Comparison of ENCODE assay signal across 14 mouse cellular contexts in the genomic region with DNA sequence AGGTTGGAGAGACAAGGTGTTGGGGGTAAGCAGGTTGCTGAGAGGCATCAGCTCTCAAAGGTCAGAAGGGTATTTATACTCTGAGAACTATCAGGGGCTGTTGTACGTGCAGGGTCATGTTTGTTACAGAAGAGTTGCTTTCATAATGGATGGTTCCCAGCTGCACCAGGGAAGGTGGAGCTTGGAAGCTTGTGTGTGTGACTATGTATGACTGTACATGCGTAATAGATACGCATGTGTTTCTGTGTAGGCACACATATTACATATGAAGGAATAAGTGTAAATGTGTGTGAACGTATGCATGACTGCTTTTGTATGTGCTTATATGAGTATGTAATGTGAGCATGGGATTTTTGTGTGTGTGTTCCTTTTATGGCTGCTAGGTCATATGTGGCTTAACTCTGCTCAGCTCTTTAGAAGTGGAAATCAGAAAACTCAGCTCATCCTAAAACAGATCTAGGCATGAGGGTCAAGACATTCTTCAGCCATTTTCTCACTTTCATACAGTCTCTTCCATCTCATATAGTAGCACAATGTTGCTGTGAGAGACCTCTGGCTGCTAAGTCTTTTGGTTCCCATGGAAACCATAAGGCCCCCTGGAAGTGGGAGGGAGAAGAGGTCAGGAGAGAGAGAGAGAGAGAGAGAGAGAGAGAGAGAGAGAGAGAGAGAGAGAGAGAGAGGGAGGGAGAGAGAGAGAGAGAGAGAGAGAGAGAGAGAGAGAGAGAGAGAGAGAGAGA. TPM values are rescaled to one million over a fixed set of nuclear protein-coding genes. Genes with fewer than 3 reads are reported as not detected.
DNase-seq lines count a peak whose midpoint lies in the region; ATAC-seq and TF ChIP-seq lines count a peak whose summit lies in the region.
"Had no signal": no experiment of that assay in that cellular context is flagged by ENCODE, and none has a peak within 500 bp of the region (broad histone marks: within the 10 kb centered on the region; RNA-seq: fewer than 3 reads in every experiment).

No protein-coding gene starts in this region.

- ATAC-seq in kidney, embryonic 16.5 days (ENCODE audit: low FRiP score, low TSS enrichment), result peak; percentile 49; the same call in 1 of the 2 replicates
- peak; percentile 66 for ATAC-seq in hindbrain, embryonic 11.5 days (ENCODE audit: low FRiP score)
- peak; percentile 68 for ATAC-seq in midbrain, embryonic 12.5 days (ENCODE audit: low FRiP score, low read depth)

- H3K4me2 ChIP-seq in kidney, embryonic 16.5 days (replicated peaks; ENCODE audit: low read depth, low read length), result no peak overlapping the region
- no peak overlapping the region for H3K4me2 ChIP-seq in hindbrain, embryonic 11.5 days (replicated peaks; ENCODE audit: low read depth, low read length)
- H3K4me2 ChIP-seq in midbrain, embryonic 12.5 days (replicated peaks), result 0 out of 2 replicates have a peak overlapping the region, but pooled peaks have one; percentile 2
- H3K4me2 ChIP-seq: liver, embryonic 11.5 days had no signal

- H3K9me3 ChIP-seq in kidney, embryonic 16.5 days (ENCODE audit: low read length), result no peaks in the 10 kb centered on the region
- no peaks in the 10 kb centered on the region for H3K9me3 ChIP-seq in hindbrain, embryonic 11.5 days (ENCODE audit: control insufficient read depth, low read length)
- no peaks in the 10 kb centered on the region for H3K9me3 ChIP-seq in midbrain, embryonic 12.5 days

- TF ChIP-seq CTCF in olfactory bulb, adult 2 months (IDR thresholded peaks at IDR 0.05; ENCODE audit: insufficient read depth, low read depth, low read length), result no peak

- no peak overlapping the region for H3K27ac ChIP-seq in kidney, embryonic 16.5 days (ENCODE audit: low read length)
- H3K27ac ChIP-seq in hindbrain, embryonic 11.5 days (ENCODE audit: low read depth, low read length), result no peak overlapping the region
- 0 out of 2 replicates have a peak overlapping the region, but pooled peaks have one; percentile 46 for H3K27ac ChIP-seq in midbrain, embryonic 12.5 days (replicated peaks)
- H3K27ac ChIP-seq in olfactory bulb, adult 2 months (ENCODE audit: insufficient read depth, low read depth, low read length), result peak overlapping the region; percentile 51

- no peak overlapping the region for H3K9ac ChIP-seq in kidney, embryonic 16.5 days (replicated peaks; ENCODE audit: low read length)
- H3K9ac ChIP-seq in hindbrain, embryonic 11.5 days (ENCODE audit: low read depth, low read length), result no peak overlapping the region
- H3K9ac ChIP-seq in midbrain, embryonic 12.5 days (replicated peaks), result no peak overlapping the region

- H3K4me3 ChIP-seq in kidney, embryonic 16.5 days (ENCODE audit: low read length), result no peak overlapping the region
- H3K4me3 ChIP-seq in hindbrain, embryonic 11.5 days (ENCODE audit: low read depth, low read length), result no peak overlapping the region
- H3K4me3 ChIP-seq in midbrain, embryonic 12.5 days, result no peak overlapping the region
- H3K4me3 ChIP-seq in olfactory bulb, adult 2 months (ENCODE audit: insufficient read depth, low read depth, low read length), result no peak overlapping the region

- peaks cover 20% of the 10 kb centered on the region for H3K4me1 ChIP-seq in kidney, embryonic 16.5 days (ENCODE audit: insufficient read depth, low read length)
- H3K4me1 ChIP-seq in hindbrain, embryonic 11.5 days (replicated peaks; ENCODE audit: control insufficient read depth, insufficient read depth, low read length), result no peaks in the 10 kb centered on the region
- H3K4me1 ChIP-seq in midbrain, embryonic 12.5 days, result peaks cover 16% of the 10 kb centered on the region
- peaks cover 6% of the 10 kb centered on the region for H3K4me1 ChIP-seq in olfactory bulb, adult 2 months (ENCODE audit: control insufficient read depth, insufficient read depth, low read length)

- no peaks in the 10 kb centered on the region for H3K27me3 ChIP-seq in kidney, embryonic 16.5 days (ENCODE audit: insufficient read depth, low read length)
- no peaks in the 10 kb centered on the region for H3K27me3 ChIP-seq in hindbrain, embryonic 11.5 days (ENCODE audit: control insufficient read depth, insufficient read depth, low read length)
- H3K27me3 ChIP-seq in midbrain, embryonic 12.5 days, result no peaks in the 10 kb centered on the region

- WGBS in kidney, embryonic 16.5 days, result 60% methylated on average over 4 of the region's 4 CpGs
- WGBS in hindbrain, embryonic 11.5 days, result 67% methylated on average over 4 of the region's 4 CpGs
- WGBS in midbrain, embryonic 12.5 days, result 81% methylated on average over 4 of the region's 4 CpGs
- 61% methylated on average over 4 of the region's 4 CpGs for WGBS in olfactory bulb, adult 2 months

- TF ChIP-seq POLR2A in olfactory bulb, adult 2 months (IDR thresholded peaks at IDR 0.05; ENCODE audit: insufficient read depth, low read depth, low read length), result no peak

- H3K36me3 ChIP-seq in kidney, embryonic 16.5 days (ENCODE audit: insufficient read depth, low read length), result no peaks in the 10 kb centered on the region
- H3K36me3 ChIP-seq in hindbrain, embryonic 11.5 days (ENCODE audit: control insufficient read depth, insufficient read depth, low read length), result no peaks in the 10 kb centered on the region
- no peaks in the 10 kb centered on the region for H3K36me3 ChIP-seq in midbrain, embryonic 12.5 days

- DNase-seq in kidney, adult 11 months, result no peak
- DNase-seq in hindbrain, embryonic 11.5 days (ENCODE audit: low spot score), result no peak
- DNase-seq in T-cell, adult 2 months (ENCODE audit: low spot score), result no peak
- DNase-seq in left cerebral cortex, adult 9 months (ENCODE audit: low spot score in 2 of 2), result no peak
- no peak for DNase-seq in layer of hippocampus, postnatal 25 days (ENCODE audit: extremely low spot score in 1 of 2, low spot score in 1 of 2)
- DNase-seq: adrenal gland, adult 2 months; gastrocnemius, postnatal 36 days; heart, postnatal 4 days; kidney, postnatal 14 days; lung, postnatal 10 days had no signal

RNA-seq across cellular contexts. Expression of gene Aplnr, which starts 25.0 kb away (rescaled TPM):
- 125 and 126 TPM in 2 replicates for polyA plus RNA-seq in kidney, embryonic 16.5 days (2015; fragmentation: Nextera tagmentation; extraction: Ambion mirVana)
- polyA plus RNA-seq in hindbrain, embryonic 11.5 days (2014; fragmentation: Nextera tagmentation; extraction: Ambion mirVana), result 36.6 and 37.3 TPM in 2 replicates
- 32.9 and 33.8 TPM in 2 replicates for polyA plus RNA-seq in midbrain, embryonic 12.5 days (2016; fragmentation: Nextera tagmentation; extraction: Ambion mirVana)
- polyA plus RNA-seq in olfactory bulb, adult 2 months (2012; ENCODE audit: insufficient read depth, insufficient read length, low replicate concordance, missing spikeins), result not detected in 2 replicates
- total RNA-seq in layer of hippocampus, postnatal 25 days (2021), result 1 to 10 TPM; 1.1 to 1.4 TPM

RNA-seq across cellular contexts. Expression of gene Lrrc55, which starts 35.9 kb away (rescaled TPM):
- polyA plus RNA-seq in kidney, embryonic 16.5 days (2015; fragmentation: Nextera tagmentation; extraction: Ambion mirVana), result 0.68 and 0.80 TPM in 2 replicates
- polyA plus RNA-seq in hindbrain, embryonic 11.5 days (2014; fragmentation: Nextera tagmentation; extraction: Ambion mirVana), result 1.1 and 2.3 TPM in 2 replicates
- 2.1 and 2.9 TPM in 2 replicates for polyA plus RNA-seq in midbrain, embryonic 12.5 days (2016; fragmentation: Nextera tagmentation; extraction: Ambion mirVana)
- 119 TPM in 1 of 2 replicates, not detected in the other for polyA plus RNA-seq in olfactory bulb, adult 2 months (2012; ENCODE audit: insufficient read depth, insufficient read length, low replicate concordance, missing spikeins)
- total RNA-seq in layer of hippocampus, postnatal 25 days (2021), result 10 to 100 TPM; 15.0 to 19.1 TPM

Comparison
In these comparisons a context has a peak if more than half of its experiments do, and no peak if none do; other contexts are left out.
1. H3K27ac ChIP-seq: peak in midbrain, embryonic 12.5 days (single experiment) and olfactory bulb, adult 2 months (single experiment); none in kidney, embryonic 16.5 days (single experiment) and hindbrain, embryonic 11.5 days (single experiment).
2. RNA of gene Lrrc55, which starts 35.9 kb away (polyA plus RNA-seq): 119 TPM in olfactory bulb, adult 2 months; 2.1 to 2.9 TPM in midbrain, embryonic 12.5 days, 1.1 to 2.3 TPM in hindbrain, embryonic 11.5 days and 0.68 to 0.80 TPM in kidney, embryonic 16.5 days; every median in the first group is over 10 times any median in the second.
3. Peak in every context shown above with its lines, with median percentiles within 50 percentile points of each other: ATAC-seq.